Mouse (Mus musculus): ENCODE measurements at regions not wholly inside any gene's neighbourhood (a gene's known extent, or its start where the extent isn't known, plus 50 kb on each side); places are given as distances from the start of the nearest gene placed in this dataset.

- no peak for DNase-seq (ENCODE audit: low read depth)
Measured at GRCm38 (mm10) chr3:118494611-118495010, 67.3 kb upstream of the Dpyd start.

DNA sequence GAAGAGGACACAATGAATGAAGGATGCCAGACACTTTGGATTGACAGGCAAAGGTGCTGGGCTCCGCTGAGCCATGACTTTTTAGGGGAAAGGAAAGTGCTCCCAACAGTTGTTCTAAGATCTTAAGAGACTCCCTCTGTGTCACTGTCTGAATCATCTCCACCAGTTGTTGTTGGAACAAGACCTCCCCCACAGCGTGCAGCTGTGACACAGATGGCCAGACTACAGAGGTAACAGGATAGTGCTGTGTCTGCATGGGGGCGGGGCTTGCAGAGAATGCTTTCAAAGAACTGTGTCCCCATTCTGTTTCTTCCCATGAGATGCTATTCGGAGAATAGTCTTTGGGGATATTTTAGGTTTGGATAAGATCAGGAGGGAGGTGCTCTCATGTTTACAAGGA lies 61.7 kb upstream of the Dpyd start:
- no peak for DNase-seq (ENCODE audit: low read depth)

DNA sequence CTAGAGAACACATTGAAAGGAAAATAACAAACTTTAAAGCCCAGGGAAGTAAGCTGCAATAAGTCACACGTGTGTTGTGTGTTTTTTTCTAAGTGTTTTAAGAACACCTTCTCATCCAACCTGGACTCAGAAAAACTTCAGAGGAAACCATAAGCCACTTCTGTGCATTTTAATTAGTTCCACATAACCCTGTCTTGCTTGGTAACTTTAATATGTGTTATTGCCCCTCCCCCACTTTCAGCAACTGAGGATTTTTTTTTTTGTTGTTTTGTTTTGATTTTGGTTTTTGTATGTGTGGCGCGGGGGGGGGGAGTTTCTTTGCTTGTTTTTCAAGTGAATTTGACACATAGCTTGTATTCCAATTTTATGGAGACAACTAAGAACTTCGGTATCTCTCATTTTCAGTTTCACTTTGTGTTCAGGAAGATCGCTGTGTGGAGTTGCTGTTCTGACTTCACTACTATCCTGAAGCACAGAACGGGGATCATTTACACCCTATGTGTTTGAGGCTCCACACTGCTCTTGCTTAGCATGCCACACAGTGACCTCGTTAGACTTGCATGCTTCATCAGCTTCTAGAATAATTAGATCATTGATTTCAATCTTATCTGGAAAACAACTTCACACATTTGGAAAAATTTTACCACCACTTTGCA lies 54.2 kb upstream of the Dpyd start:
- DNase-seq (ENCODE audit: low read depth), result no peak

DNA sequence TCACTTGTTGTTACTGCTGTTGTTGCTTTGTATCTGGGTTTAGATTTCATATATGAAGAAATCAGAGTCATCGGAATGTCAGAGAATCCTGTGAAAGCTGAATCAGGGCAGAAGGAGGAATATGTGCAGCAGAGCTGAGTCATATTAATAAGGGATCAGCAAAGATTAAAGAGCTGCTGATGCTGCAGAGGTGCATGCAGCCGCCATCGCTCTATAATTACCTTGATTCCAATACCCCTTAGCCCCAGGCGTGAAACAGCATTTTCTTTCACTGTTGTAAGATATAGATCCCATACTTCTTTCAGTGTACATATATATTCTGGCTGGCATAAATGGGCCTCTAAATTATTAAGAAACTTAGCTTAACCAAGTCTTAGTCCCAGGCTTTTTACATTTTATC lies 51.1 kb upstream of the Dpyd start:
- DNase-seq (ENCODE audit: low read depth), result no peak

DNA sequence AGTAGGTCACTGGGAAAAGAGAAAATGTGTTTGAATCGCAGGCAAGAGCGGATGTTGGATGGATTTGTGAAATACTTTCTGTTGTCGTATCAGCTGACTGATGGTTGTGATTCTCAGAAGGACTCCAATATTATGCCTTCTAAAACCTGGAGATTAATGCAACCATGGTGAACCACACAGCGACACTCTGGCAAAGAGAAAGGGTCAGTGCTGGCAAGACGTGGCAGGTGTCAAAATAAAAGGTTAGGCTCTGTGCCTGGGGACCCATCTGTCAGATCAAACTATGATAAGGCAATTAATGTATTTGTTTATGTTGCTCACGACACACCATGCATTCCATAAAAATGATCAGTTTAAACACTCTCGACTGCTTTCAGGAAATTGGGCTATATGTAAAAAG lies 50.0 kb upstream of the Dpyd start:
- DNase-seq (ENCODE audit: low read depth), result no peak
